Mouse (Mus musculus): Measurements from ENCODE around the gene Hdlbp.

- TF ChIP-seq POLR2A (IDR thresholded peaks at IDR 0.05; ENCODE audit: low read depth, low read length) (peak; percentile 64), CTCF (IDR thresholded peaks at IDR 0.05; ENCODE audit: extremely low read depth, insufficient read length, insufficient replicate concordance, low read depth, low read length) (0 out of 2 replicates have a peak, but pooled peaks have one; percentile 2)
Measured at GRCm38 (mm10) chr1:93478586-93479475, at the start of gene Hdlbp.
